Mouse (Mus musculus) frontal cortex, postnatal 36 days (tissue): ENCODE data around the gene Saa1.
A peak's percentile ranks its signal among the peaks of the same experiment; 100 is the strongest.
"Not testable (repeated sequence)": the region's sequence is repeated elsewhere in the genome, so short reads cannot be mapped to it uniquely, and the experiment has no call there.

Experiments used
- DNase-seq, 2 experiments: peaks; one replicate each; pipeline ENCODE4 v3.0.0; 2022; ENCODE audit warnings: low spot score in 2 of 2

Gene Saa1

GRCm38 (mm10) chr7:46742880-46743279 is at the start of gene Saa1:
Saa1 (minus strand) TSS chr7:46742980.
- DNase-seq, result not testable (repeated sequence)

- no peak for DNase-seq
Measured at GRCm38 (mm10) chr7:46789177-46789849, 46.5 kb upstream of the Saa1 start.

- DNase-seq, result peak; percentile 26 to 55
Measured at GRCm38 (mm10) chr7:46770706-46771105, 27.9 kb upstream of the Saa1 start.

GRCm38 (mm10) chr7:46768451-46768850 is 25.7 kb upstream of the Saa1 start:
- DNase-seq, result no peak

GRCm38 (mm10) chr7:46767371-46767770 is 24.6 kb upstream of the Saa1 start:
- no peak for DNase-seq

GRCm38 (mm10) chr7:46764672-46765071 is 21.9 kb upstream of the Saa1 start:
- DNase-seq, result no peak

- no peak for DNase-seq
Measured at GRCm38 (mm10) chr7:46762601-46763000, 19.8 kb upstream of the Saa1 start.

- no peak for DNase-seq
Measured at GRCm38 (mm10) chr7:46761049-46761795, 18.4 kb upstream of the Saa1 start.

- no peak for DNase-seq
Measured at GRCm38 (mm10) chr7:46751490-46751889, 8.7 kb upstream of the Saa1 start, which contains the start of gene Saa2. Saa2 (plus strand) TSS chr7:46751790.

- DNase-seq, result no peak
Measured at GRCm38 (mm10) chr7:46748459-46748858, 5.7 kb upstream of the Saa1 start.

- no peak for DNase-seq
Measured at GRCm38 (mm10) chr7:46746381-46746780, 3.6 kb upstream of the Saa1 start.

- DNase-seq, result no peak
Measured at GRCm38 (mm10) chr7:46745816-46746215, 3.0 kb upstream of the Saa1 start.

- DNase-seq, result not testable (repeated sequence)
Measured at GRCm38 (mm10) chr7:46740041-46740440, 2.7 kb downstream of the Saa1 start.

- no peak for DNase-seq
Measured at GRCm38 (mm10) chr7:46738561-46739460, 4.0 kb downstream of the Saa1 start.

GRCm38 (mm10) chr7:46734983-46735382 is 7.8 kb downstream of the Saa1 start:
- no peak for DNase-seq

- DNase-seq, result no peak
Measured at GRCm38 (mm10) chr7:46732458-46732857, 10.3 kb downstream of the Saa1 start, which contains the start of gene Saa4. Saa4 (minus strand) TSS chr7:46732603.

GRCm38 (mm10) chr7:46727584-46727983 is 15.2 kb downstream of the Saa1 start:
- no peak for DNase-seq

GRCm38 (mm10) chr7:46724396-46724795 is 18.4 kb downstream of the Saa1 start:
- peak in 1 of 2 experiments; percentile 17 for DNase-seq

GRCm38 (mm10) chr7:46723849-46724248 is 18.9 kb downstream of the Saa1 start:
- no peak for DNase-seq

GRCm38 (mm10) chr7:46723354-46723753 is 19.4 kb downstream of the Saa1 start:
- no peak for DNase-seq

- DNase-seq, result peak in 1 of 2 experiments; percentile 15
Measured at GRCm38 (mm10) chr7:46720460-46720859, 22.3 kb downstream of the Saa1 start.

- DNase-seq, result no peak
Measured at GRCm38 (mm10) chr7:46719526-46719925, 23.3 kb downstream of the Saa1 start.
